Mouse (Mus musculus) olfactory bulb, adult 2 months (tissue): ENCODE data around the gene Alox5ap.

Experiments
- CTCF ChIP-seq: fragments of 200-500 bp; IDR thresholded peaks from 2 replicates; pipeline ENCODE4 v1.5.1; 2012; ENCODE audit warnings: low read depth, mild to moderate bottlenecking, low read length, moderate library complexity; ENCODE audit not compliant: insufficient read depth
- POLR2A ChIP-seq: fragments of 200-500 bp; IDR thresholded peaks from 2 replicates; pipeline ENCODE4 v1.6.1; 2012; ENCODE audit warnings: mild to moderate bottlenecking, low read depth, low read length, moderate library complexity; ENCODE audit not compliant: insufficient read depth

DNA sequence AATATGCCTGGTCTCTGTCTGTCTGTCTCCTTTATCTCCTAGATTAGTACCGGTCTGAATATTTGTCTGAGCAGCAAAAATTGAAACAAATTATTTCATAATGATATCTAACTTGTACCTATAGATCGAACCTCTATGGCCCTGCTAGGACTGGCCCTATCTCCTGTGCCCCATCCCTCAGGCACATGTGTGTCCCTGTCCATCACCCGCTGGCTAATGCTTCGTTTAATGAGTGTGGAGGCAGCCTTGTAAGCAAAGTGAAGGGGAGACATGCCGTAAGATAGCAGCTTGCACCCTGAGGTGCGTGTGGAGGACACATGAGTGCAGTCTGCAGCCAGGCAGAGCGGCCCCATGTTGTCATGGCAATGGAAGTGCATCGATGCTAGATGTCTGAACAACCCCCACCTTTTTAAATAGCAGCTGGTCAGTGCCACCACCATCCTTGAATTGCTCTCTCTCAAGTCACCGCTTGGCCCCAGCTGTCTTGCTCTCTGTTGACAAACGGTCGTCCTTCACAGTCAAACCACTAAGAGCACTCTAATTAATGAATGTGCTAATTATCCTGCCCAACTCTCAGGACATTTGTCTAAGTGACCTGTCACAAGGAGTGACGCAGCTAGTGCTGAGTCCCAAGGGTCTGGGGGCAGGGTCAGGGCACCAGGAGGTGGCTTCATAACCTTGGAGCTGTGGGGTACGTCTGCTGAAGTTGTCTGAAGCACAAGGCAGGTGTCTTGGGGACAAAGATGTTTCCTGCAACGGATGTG, 6.9 kb upstream of the Alox5ap start:
- TF ChIP-seq CTCF (no peak), POLR2A (no peak)
